Mouse (Mus musculus): Measurements from ENCODE around the gene Hrh1.

Hrh1 gene

GRCm38 (mm10) chr6:114404774-114405468 lies 7.2 kb downstream of the Hrh1 start:
- in situ Hi-C loops (cut with MboI; ENCODE audit: low sequenced_read_pairs): no loop called here

- in situ Hi-C loops (cut with MboI; ENCODE audit: low sequenced_read_pairs): no loop called here
Measured at GRCm38 (mm10) chr6:114406634-114407033, 8.9 kb downstream of the Hrh1 start.

- in situ Hi-C loops (cut with MboI; ENCODE audit: low sequenced_read_pairs): no loop called here
Measured at GRCm38 (mm10) chr6:114407049-114407448, 9.3 kb downstream of the Hrh1 start.

GRCm38 (mm10) chr6:114408278-114408677 lies 10.5 kb downstream of the Hrh1 start:
- in situ Hi-C loops (cut with MboI; ENCODE audit: low sequenced_read_pairs): no loop called here

GRCm38 (mm10) chr6:114411913-114412312 lies 14.2 kb downstream of the Hrh1 start:
- in situ Hi-C loops (cut with MboI; ENCODE audit: low sequenced_read_pairs): no loop called here

- in situ Hi-C loops (cut with MboI; ENCODE audit: low sequenced_read_pairs): no loop called here
Measured at GRCm38 (mm10) chr6:114414510-114414909, 16.8 kb downstream of the Hrh1 start.

- in situ Hi-C loops (cut with MboI; ENCODE audit: low sequenced_read_pairs): no loop called here
Measured at GRCm38 (mm10) chr6:114418037-114418436, 20.3 kb downstream of the Hrh1 start.

- in situ Hi-C loops (cut with MboI; ENCODE audit: low sequenced_read_pairs): no loop called here
Measured at GRCm38 (mm10) chr6:114421061-114421460, 23.3 kb downstream of the Hrh1 start.

GRCm38 (mm10) chr6:114423051-114423676 lies 25.4 kb downstream of the Hrh1 start:
- in situ Hi-C loops (cut with MboI; ENCODE audit: low sequenced_read_pairs): no loop called here

- in situ Hi-C loops (cut with MboI; ENCODE audit: low sequenced_read_pairs): no loop called here
Measured at GRCm38 (mm10) chr6:114425343-114425742, 27.6 kb downstream of the Hrh1 start.

- in situ Hi-C loops (cut with MboI; ENCODE audit: low sequenced_read_pairs): no loop called here
Measured at GRCm38 (mm10) chr6:114427641-114428040, 29.9 kb downstream of the Hrh1 start.

- in situ Hi-C loops (cut with MboI; ENCODE audit: low sequenced_read_pairs): no loop called here
Measured at GRCm38 (mm10) chr6:114428831-114429230, 31.1 kb downstream of the Hrh1 start.

- in situ Hi-C loops (cut with MboI; ENCODE audit: low sequenced_read_pairs): no loop called here
Measured at GRCm38 (mm10) chr6:114432591-114432990, 34.9 kb downstream of the Hrh1 start.

- in situ Hi-C loops (cut with MboI; ENCODE audit: low sequenced_read_pairs): no loop called here
Measured at GRCm38 (mm10) chr6:114434524-114434923, 36.8 kb downstream of the Hrh1 start.

GRCm38 (mm10) chr6:114440302-114440701 lies 42.6 kb downstream of the Hrh1 start:
- in situ Hi-C loops (cut with MboI; ENCODE audit: low sequenced_read_pairs): no loop called here

- in situ Hi-C loops (cut with MboI; ENCODE audit: low sequenced_read_pairs): no loop called here
Measured at GRCm38 (mm10) chr6:114440788-114441453, 43.2 kb downstream of the Hrh1 start.

- in situ Hi-C loops (cut with MboI; ENCODE audit: low sequenced_read_pairs): no loop called here
Measured at GRCm38 (mm10) chr6:114444247-114444844, 46.6 kb downstream of the Hrh1 start.

- in situ Hi-C loops (cut with MboI; ENCODE audit: low sequenced_read_pairs): no loop called here
Measured at GRCm38 (mm10) chr6:114444976-114445375, 47.2 kb downstream of the Hrh1 start.

GRCm38 (mm10) chr6:114448888-114449287 lies 51.2 kb downstream of the Hrh1 start:
- in situ Hi-C loops (cut with MboI; ENCODE audit: low sequenced_read_pairs): no loop called here

- in situ Hi-C loops (cut with MboI; ENCODE audit: low sequenced_read_pairs): no loop called here
Measured at GRCm38 (mm10) chr6:114455267-114455666, 57.5 kb downstream of the Hrh1 start.

- in situ Hi-C loops (cut with MboI; ENCODE audit: low sequenced_read_pairs): no loop called here
Measured at GRCm38 (mm10) chr6:114456255-114457042, 58.7 kb downstream of the Hrh1 start.
